Mouse (Mus musculus) subcutaneous adipose tissue, adult 2 months (tissue): ENCODE measurements around the gene Hnrnpf. TPM values are rescaled to one million over a fixed set of nuclear protein-coding genes. Genes with fewer than 3 reads are reported as not detected.

Source experiments
- polyA plus RNA-seq: library from polyadenylated mRNA; depleted of rRNA; stranded (reverse); fragments of >200 nt; gene quantifications from 2 replicates; pipeline ENCODE4 v1.2.3, GENCODE M21; 2012; ENCODE audit warnings: low replicate concordance; rRNA removed

The Hnrnpf gene
- 96.9 and 156 TPM in 2 replicates for polyA plus RNA-seq

GRCm38 (mm10) chr6:117900126-117901080 lies at the start of gene Hnrnpf:
Gene Hnrnpf (plus strand): TSS chr6:117900324.

GRCm38 (mm10) chr6:117861848-117862247 lies 38.3 kb upstream of the Hnrnpf start, which contains the start of gene Zfp239:
Gene Zfp239 (plus strand): TSS chr6:117862100.

GRCm38 (mm10) chr6:117937222-117937932 lies 37.3 kb downstream of the Hnrnpf start, which contains the start of gene Fxyd4:
Gene Fxyd4 (minus strand): TSS chr6:117937692.

Other genes starting within 250 kb of the Hnrnpf start
- 33.1 and 38.2 TPM in 2 replicates for gene Zfp637, start 59.1 kb upstream of the Hnrnpf start, polyA plus RNA-seq
- gene Zfp239, start 38.2 kb upstream of the Hnrnpf start, polyA plus RNA-seq: 0.24 and 5.1 TPM in 2 replicates
- gene Fxyd4, start 37.4 kb downstream of the Hnrnpf start, polyA plus RNA-seq: 44.0 TPM in 1 of 2 replicates, not detected in the other
- gene Rasgef1a, start 111.1 kb downstream of the Hnrnpf start, polyA plus RNA-seq: 0.36 and 2.4 TPM in 2 replicates
- gene Csgalnact2, start 238.8 kb downstream of the Hnrnpf start, polyA plus RNA-seq: 5.8 and 7.1 TPM in 2 replicates